Mouse (Mus musculus): ENCODE results near the gene Gm42957. TPM values are rescaled to one million over a fixed set of nuclear protein-coding genes. Genes with fewer than 3 reads are reported as not detected.
A peak's percentile ranks its signal among the peaks of the same experiment; 100 is the strongest.

Gene Gm42957
- polyA plus RNA-seq, 1 experiment from 2014 or later = 0.04 TPM

GRCm38 (mm10) chr3:96692506-96692905, 57.2 kb downstream of the Gm42957 start:
- Histone ChIP-seq H3K4me3 (ENCODE audit: low read depth, low read length) (no peak overlapping the region), H3K4me2 (no peak overlapping the region), H3K27ac (ENCODE audit: low read depth, low read length) (no peak overlapping the region), H3K9me3 (ENCODE audit: control insufficient read depth, low read length) (no peaks in the 10 kb centered on the region), H3K4me1 (ENCODE audit: control insufficient read depth, insufficient read depth, low read length) (peaks cover 7% of the 10 kb centered on the region), H3K9ac (ENCODE audit: low read length) (no peak overlapping the region), H3K36me3 (ENCODE audit: control insufficient read depth, insufficient read depth, low read length) (no peaks in the 10 kb centered on the region), H3K27me3 (ENCODE audit: control insufficient read depth, insufficient read depth, low read length) (no peaks in the 10 kb centered on the region)
- 9% methylated on average over 3 of the region's 3 CpGs for WGBS
- no peak for DNase-seq (ENCODE audit: low spot score, missing footprints)
- no peak for ATAC-seq (ENCODE audit: low FRiP score)

- DNase-seq (ENCODE audit: low spot score, missing footprints) (no peak), ATAC-seq (ENCODE audit: low FRiP score) (no peak)
- Histone ChIP-seq H3K27me3 (ENCODE audit: control insufficient read depth, insufficient read depth, low read length) (no peaks in the 10 kb centered on the region), H3K4me2 (no peak overlapping the region), H3K9me3 (ENCODE audit: control insufficient read depth, low read length) (no peaks in the 10 kb centered on the region), H3K4me3 (ENCODE audit: low read depth, low read length) (no peak overlapping the region), H3K4me1 (ENCODE audit: control insufficient read depth, insufficient read depth, low read length) (peaks cover 13% of the 10 kb centered on the region), H3K9ac (ENCODE audit: low read length) (no peak overlapping the region), H3K27ac (ENCODE audit: low read depth, low read length) (no peak overlapping the region), H3K36me3 (ENCODE audit: control insufficient read depth, insufficient read depth, low read length) (no peaks in the 10 kb centered on the region)
- WGBS = 91% methylated on average over 1 of the region's 1 CpGs
Observed at GRCm38 (mm10) chr3:96693579-96693978, 58.3 kb downstream of the Gm42957 start.

- peak within 1 kb of the TSS; percentile 81 for H3K4me3 ChIP-seq (ENCODE audit: low read depth, low read length)
- H3K4me1 ChIP-seq (ENCODE audit: control insufficient read depth, insufficient read depth, low read length) = peaks cover 11% of the 10 kb centered on the region; the same call in 1 of the 2 replicates
- no peaks in the 10 kb centered on the region for H3K27me3 ChIP-seq (ENCODE audit: control insufficient read depth, insufficient read depth, low read length)
- under 1% methylated on average over 35 of the region's 35 CpGs for WGBS
- peaks cover 2% of the 10 kb centered on the region; the same call in 1 of the 2 replicates for H3K36me3 ChIP-seq (ENCODE audit: control insufficient read depth, insufficient read depth, low read length)
- H3K9me3 ChIP-seq (ENCODE audit: control insufficient read depth, low read length) = no peaks in the 10 kb centered on the region
- H3K9ac ChIP-seq (ENCODE audit: low read length) = peak within 1 kb of the TSS; percentile 86
- peak within 1 kb of the TSS; percentile 71 for H3K4me2 ChIP-seq
- ATAC-seq (ENCODE audit: low FRiP score) = peak; percentile 82
- peak within 1 kb of the TSS; percentile 90 for H3K27ac ChIP-seq (ENCODE audit: low read depth, low read length)
- DNase-seq (ENCODE audit: low spot score, missing footprints) = no peak
Observed at GRCm38 (mm10) chr3:96696198-96696765, 61.0 kb downstream of the Gm42957 start, which contains the start of gene Pias3. Pias3 (plus strand) TSS chr3:96696384.

GRCm38 (mm10) chr3:96696766-96697732, 61.8 kb downstream of the Gm42957 start:
- Histone ChIP-seq H3K4me1 (ENCODE audit: control insufficient read depth, insufficient read depth, low read length) (peaks cover 11% of the 10 kb centered on the region; the same call in 1 of the 2 replicates), H3K27me3 (ENCODE audit: control insufficient read depth, insufficient read depth, low read length) (no peaks in the 10 kb centered on the region), H3K4me3 (ENCODE audit: low read depth, low read length) (peak overlapping the region; percentile 81), H3K27ac (ENCODE audit: low read depth, low read length) (peak overlapping the region; percentile 90), H3K4me2 (peak overlapping the region; percentile 71), H3K9ac (ENCODE audit: low read length) (peak overlapping the region; percentile 86), H3K36me3 (ENCODE audit: control insufficient read depth, insufficient read depth, low read length) (peaks cover 3% of the 10 kb centered on the region), H3K9me3 (ENCODE audit: control insufficient read depth, low read length) (no peaks in the 10 kb centered on the region)
- ATAC-seq (ENCODE audit: low FRiP score) (peak; percentile 93), DNase-seq (ENCODE audit: low spot score, missing footprints) (peak; percentile 99)
- WGBS = under 1% methylated on average over 81 of the region's 85 CpGs

DNA sequence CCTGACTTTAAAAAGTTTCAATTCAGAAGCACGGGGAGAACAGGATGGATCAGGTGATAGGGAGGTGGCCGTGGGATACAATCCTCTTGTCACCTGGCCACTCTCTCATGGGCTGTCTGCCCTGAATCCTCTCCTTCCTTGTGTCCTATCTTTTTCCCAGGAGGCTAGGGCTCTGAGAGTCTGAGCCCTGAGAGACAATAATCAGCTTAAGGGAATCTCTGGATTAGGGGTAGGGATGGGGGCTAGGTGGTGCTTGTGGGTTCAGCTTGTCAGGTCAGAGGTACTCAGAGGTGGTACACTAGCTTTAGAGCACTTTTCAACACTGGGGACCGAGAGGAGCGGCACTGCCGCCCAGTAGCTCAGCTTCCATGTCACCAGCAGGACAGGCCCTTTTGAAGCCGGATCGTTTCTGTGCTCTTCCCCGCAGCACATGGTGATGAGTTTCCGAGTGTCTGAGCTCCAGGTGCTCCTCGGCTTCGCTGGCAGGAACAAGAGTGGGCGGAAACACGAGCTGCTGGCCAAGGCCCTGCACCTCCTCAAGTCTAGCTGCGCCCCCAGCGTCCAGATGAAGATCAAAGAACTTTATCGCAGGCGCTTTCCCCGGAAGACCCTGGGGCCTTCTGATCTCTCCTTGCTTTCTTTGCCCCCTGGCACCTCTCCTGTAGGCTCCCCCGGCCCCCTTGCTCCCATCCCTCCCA, 63.9 kb downstream of the Gm42957 start:
- 55% methylated on average over 19 of the region's 19 CpGs for WGBS
- ATAC-seq (ENCODE audit: low FRiP score) (no peak), DNase-seq (ENCODE audit: low spot score, missing footprints) (no peak)
- Histone ChIP-seq H3K9ac (ENCODE audit: low read length) (no peak overlapping the region), H3K4me1 (ENCODE audit: control insufficient read depth, insufficient read depth, low read length) (peaks cover 11% of the 10 kb centered on the region; the same call in 1 of the 2 replicates), H3K4me3 (ENCODE audit: low read depth, low read length) (no peak overlapping the region), H3K36me3 (ENCODE audit: control insufficient read depth, insufficient read depth, low read length) (peaks cover 10% of the 10 kb centered on the region), H3K27ac (ENCODE audit: low read depth, low read length) (no peak overlapping the region), H3K4me2 (no peak overlapping the region), H3K27me3 (ENCODE audit: control insufficient read depth, insufficient read depth, low read length) (no peaks in the 10 kb centered on the region), H3K9me3 (ENCODE audit: control insufficient read depth, low read length) (no peaks in the 10 kb centered on the region)

GRCm38 (mm10) chr3:96700376-96700775, 65.1 kb downstream of the Gm42957 start:
- H3K4me3 ChIP-seq (ENCODE audit: low read depth, low read length) = no peak overlapping the region
- no peaks in the 10 kb centered on the region for H3K27me3 ChIP-seq (ENCODE audit: control insufficient read depth, insufficient read depth, low read length)
- no peak overlapping the region for H3K27ac ChIP-seq (ENCODE audit: low read depth, low read length)
- H3K4me1 ChIP-seq (ENCODE audit: control insufficient read depth, insufficient read depth, low read length) = peaks cover 11% of the 10 kb centered on the region; the same call in 1 of the 2 replicates
- 60% methylated on average over 7 of the region's 7 CpGs for WGBS
- H3K9ac ChIP-seq (ENCODE audit: low read length) = no peak overlapping the region
- H3K9me3 ChIP-seq (ENCODE audit: control insufficient read depth, low read length) = no peaks in the 10 kb centered on the region
- ATAC-seq (ENCODE audit: low FRiP score) (no peak), DNase-seq (ENCODE audit: low spot score, missing footprints) (no peak)
- H3K36me3 ChIP-seq (ENCODE audit: control insufficient read depth, insufficient read depth, low read length) = peaks cover 13% of the 10 kb centered on the region
- H3K4me2 ChIP-seq = no peak overlapping the region

DNA sequence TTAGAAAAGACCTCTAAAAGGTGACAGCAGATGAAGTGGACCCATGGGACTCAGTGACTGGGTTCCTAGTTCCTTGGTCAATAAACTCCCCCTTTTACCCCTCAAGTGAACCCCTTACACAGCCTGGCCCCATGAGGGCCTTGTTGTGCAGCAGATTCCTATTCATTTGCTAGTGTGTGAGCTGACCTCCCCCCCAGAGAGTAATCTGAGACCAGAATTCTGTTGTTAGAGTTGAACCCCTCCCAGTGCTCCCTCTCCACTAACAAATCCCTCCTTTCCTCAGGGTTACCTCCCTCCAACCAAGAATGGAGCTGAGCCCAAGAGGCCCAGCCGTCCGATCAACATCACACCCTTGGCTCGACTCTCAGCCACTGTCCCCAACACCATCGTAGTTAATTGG, 65.7 kb downstream of the Gm42957 start:
- DNase-seq (ENCODE audit: low spot score, missing footprints) (no peak), ATAC-seq (ENCODE audit: low FRiP score) (no peak)
- peaks cover 11% of the 10 kb centered on the region; the same call in 1 of the 2 replicates for H3K4me1 ChIP-seq (ENCODE audit: control insufficient read depth, insufficient read depth, low read length)
- WGBS = 93% methylated on average over 4 of the region's 4 CpGs
- no peak overlapping the region for H3K4me3 ChIP-seq (ENCODE audit: low read depth, low read length)
- H3K9me3 ChIP-seq (ENCODE audit: control insufficient read depth, low read length) = no peaks in the 10 kb centered on the region
- H3K36me3 ChIP-seq (ENCODE audit: control insufficient read depth, insufficient read depth, low read length) = peaks cover 13% of the 10 kb centered on the region
- H3K9ac ChIP-seq (ENCODE audit: low read length) = no peak overlapping the region
- H3K4me2 ChIP-seq = no peak overlapping the region
- H3K27ac ChIP-seq (ENCODE audit: low read depth, low read length) = no peak overlapping the region
- H3K27me3 ChIP-seq (ENCODE audit: control insufficient read depth, insufficient read depth, low read length) = no peaks in the 10 kb centered on the region

All from midbrain, embryonic 11.5 days (tissue).